Mouse (Mus musculus) liver, adult 2 months (tissue): ENCODE results near the gene Gm49486. TPM values are rescaled to one million over a fixed set of nuclear protein-coding genes. Genes with fewer than 3 reads are reported as not detected.

Experiments used
- DNase-seq: peaks from one replicate; pipeline ENCODE4 v3.0.0-alpha.2; 2011; ENCODE audit warnings: low read depth, low spot score; ENCODE audit errors: extremely low read depth
- H3K27ac ChIP-seq: fragments of 200-500 bp; replicated peaks from 2 replicates; pipeline ENCODE4 v1.5.1; 2012; ENCODE audit warnings: low read depth, mild to moderate bottlenecking, control low read depth, inconsistent platforms, low read length; ENCODE audit not compliant: insufficient read depth
- H3K27me3 ChIP-seq: fragments of 200-500 bp; 2 replicates; pipeline ENCODE4 v1.6.1; 2012; ENCODE audit warnings: mild to moderate bottlenecking, moderate library complexity, low read length, inconsistent platforms; ENCODE audit not compliant: control insufficient read depth, insufficient read depth
- H3K36me3 ChIP-seq: fragments of 200-500 bp; 2 replicates; pipeline ENCODE4 v1.6.1; 2012; ENCODE audit warnings: low read length, inconsistent platforms; ENCODE audit not compliant: control insufficient read depth, insufficient read depth
- H3K4me1 ChIP-seq: fragments of 200-500 bp; 2 replicates; pipeline ENCODE4 v1.6.1; 2011; ENCODE audit warnings: low read length; ENCODE audit not compliant: control insufficient read depth, insufficient read depth
- H3K4me3 ChIP-seq: fragments of 200-500 bp; 2 replicates; pipeline ENCODE4 v1.5.1; 2011; ENCODE audit warnings: low read depth, mild to moderate bottlenecking, control low read depth, low read length, moderate library complexity; ENCODE audit not compliant: insufficient read depth
- H3K79me2 ChIP-seq: fragments of 200-500 bp; 2 replicates; pipeline ENCODE4 v1.6.1; 2012; ENCODE audit warnings: inconsistent platforms, mild to moderate bottlenecking, low read length, moderate library complexity; ENCODE audit not compliant: control insufficient read depth, insufficient read depth
- H3K9ac ChIP-seq: fragments of 200-500 bp; 2 replicates; pipeline ENCODE4 v1.6.1; 2012; ENCODE audit warnings: low read depth, mild to moderate bottlenecking, control low read depth, inconsistent platforms, low read length
- CTCF ChIP-seq: fragments of 200-500 bp; IDR thresholded peaks from 2 replicates; pipeline ENCODE4 v1.5.1; 2011; ENCODE audit warnings: low read depth, low read length, control low read depth
- POLR2A ChIP-seq: fragments of 200-500 bp; IDR thresholded peaks from 2 replicates; pipeline ENCODE4 v1.6.1; 2011; ENCODE audit warnings: low read length, control low read depth; ENCODE audit not compliant: insufficient read depth; ENCODE audit errors: extremely low read depth
- WGBS: fragments of 180-500 bp; shearing (Covaris S2); methylation state at CpG from one replicate; pipeline ENCODE4 v1.1.7; 2018; 5-methylcytosine and 5-hydroxymethylcytosine counted together
- polyA plus RNA-seq: library from polyadenylated mRNA; depleted of rRNA; stranded (reverse); fragments of >200 nt; gene quantifications from 2 replicates; pipeline ENCODE4 v1.2.3, GENCODE M21; 2012
- total RNA-seq: library from RNA; depleted of rRNA; stranded (reverse); fragments of >200 nt; gene quantifications from 2 replicates; pipeline ENCODE4 v1.2.3, GENCODE M21; 2014

Gm49486 gene
- total and polyA plus RNA-seq, 2 experiments, result not detected

- Histone ChIP-seq H3K79me2 (no peaks in the 10 kb centered on the region), H3K27me3 (peaks cover 14% of the 10 kb centered on the region), H3K9ac (no peak overlapping the region), H3K4me3 (no peak overlapping the region), H3K36me3 (no peaks in the 10 kb centered on the region), H3K27ac (no peak overlapping the region), H3K4me1 (no peaks in the 10 kb centered on the region)
- TF ChIP-seq CTCF, result no peak
- TF ChIP-seq POLR2A, result no peak
- whole genome bisulfite sequencing, result 80% methylated on average over 4 of the region's 4 CpGs
- no peak for DNase-seq
These were observed 36.2 kb downstream of the Gm49486 start for GRCm38 (mm10) chr15:79265384-79265783.

- TF ChIP-seq POLR2A (no peak), CTCF (no peak)
- Histone ChIP-seq H3K4me3 (no peak overlapping the region), H3K27ac (no peak overlapping the region), H3K36me3 (no peaks in the 10 kb centered on the region), H3K27me3 (no peaks in the 10 kb centered on the region), H3K4me1 (no peaks in the 10 kb centered on the region), H3K9ac (no peak overlapping the region), H3K79me2 (no peaks in the 10 kb centered on the region)
- 67% methylated on average over 1 of the region's 1 CpGs for WGBS
- DNase-seq, result no peak
These were observed 39.3 kb downstream of the Gm49486 start for GRCm38 (mm10) chr15:79268521-79268920.

- WGBS, result 40% methylated on average over 33 of the region's 33 CpGs
These were observed 41.3 kb downstream of the Gm49486 start for GRCm38 (mm10) chr15:79270317-79271123.

GRCm38 (mm10) chr15:79271124-79271746 is 42.0 kb downstream of the Gm49486 start:
- Histone ChIP-seq H3K36me3 (no peaks in the 10 kb centered on the region), H3K4me1 (no peaks in the 10 kb centered on the region)
- 35% methylated on average over 17 of the region's 17 CpGs for WGBS

More at GRCm38 (mm10) chr15:79270317-79271123, 41.3 kb downstream of the Gm49486 start:
- no peak overlapping the region for H3K27ac ChIP-seq
- H3K79me2 ChIP-seq, result no peaks in the 10 kb centered on the region
- peak; percentile 14 for DNase-seq
- no peak for TF ChIP-seq POLR2A
- TF ChIP-seq CTCF, result no peak
- no peaks in the 10 kb centered on the region for H3K27me3 ChIP-seq
- no peaks in the 10 kb centered on the region for H3K36me3 ChIP-seq
- peak overlapping the region; percentile 26; the same call in 1 of the 2 replicates for H3K9ac ChIP-seq
- no peaks in the 10 kb centered on the region for H3K4me1 ChIP-seq
- no peak overlapping the region; the same call in 1 of the 2 replicates for H3K4me3 ChIP-seq

GRCm38 (mm10) chr15:79273020-79273419 is 43.8 kb downstream of the Gm49486 start:
- WGBS, result 69% methylated on average over 10 of the region's 10 CpGs
- no peak overlapping the region for H3K9ac ChIP-seq
- no peak overlapping the region for H3K27ac ChIP-seq
- H3K4me3 ChIP-seq, result no peak overlapping the region
- H3K79me2 ChIP-seq, result no peaks in the 10 kb centered on the region
- TF ChIP-seq CTCF, result no peak
- no peak for TF ChIP-seq POLR2A
- H3K27me3 ChIP-seq, result no peaks in the 10 kb centered on the region
- H3K4me1 ChIP-seq, result no peaks in the 10 kb centered on the region
- H3K36me3 ChIP-seq, result no peaks in the 10 kb centered on the region
- no peak for DNase-seq

More at GRCm38 (mm10) chr15:79271124-79271746, 42.0 kb downstream of the Gm49486 start:
- Histone ChIP-seq H3K79me2 (no peaks in the 10 kb centered on the region), H3K4me3 (no peak overlapping the region), H3K27ac (no peak overlapping the region), H3K27me3 (no peaks in the 10 kb centered on the region), H3K9ac (no peak overlapping the region)
- no peak for DNase-seq
- TF ChIP-seq POLR2A (no peak), CTCF (peak; percentile 68)

- Histone ChIP-seq H3K27me3 (no peaks in the 10 kb centered on the region), H3K9ac (no peak overlapping the region), H3K27ac (no peak overlapping the region), H3K4me3 (no peak overlapping the region), H3K36me3 (no peaks in the 10 kb centered on the region), H3K4me1 (no peaks in the 10 kb centered on the region), H3K79me2 (no peaks in the 10 kb centered on the region)
- DNase-seq, result no peak
- no peak for TF ChIP-seq POLR2A
- no peak for TF ChIP-seq CTCF
- 83% methylated on average over 10 of the region's 10 CpGs for WGBS
These were observed 48.5 kb downstream of the Gm49486 start for GRCm38 (mm10) chr15:79277728-79278127.
